Comparison of ENCODE assay signal across 10 mouse cellular contexts in genomic region chr10:99285759-99286158, GRCm38 (mm10). TPM values are rescaled to one million over a fixed set of nuclear protein-coding genes. Genes with fewer than 3 reads are reported as not detected.
DNase-seq lines count a peak whose midpoint lies in the region; ATAC-seq and TF ChIP-seq lines count a peak whose summit lies in the region.
"Had no signal": no experiment of that assay in that cellular context is flagged by ENCODE, and none has a peak within 500 bp of the region (broad histone marks: within the 10 kb centered on the region; RNA-seq: fewer than 3 reads in every experiment).

No protein-coding gene starts in this region.

- no peaks in the 10 kb centered on the region for H3K9me3 ChIP-seq in heart, embryonic 15.5 days (replicated peaks)
- H3K9me3 ChIP-seq in limb, embryonic 12.5 days: no peaks in the 10 kb centered on the region
- H3K9me3 ChIP-seq: stomach, embryonic 15.5 days had no signal

- H3K9ac ChIP-seq in heart, embryonic 15.5 days: no peak overlapping the region
- H3K9ac ChIP-seq in limb, embryonic 12.5 days (replicated peaks): no peak overlapping the region
- H3K9ac ChIP-seq: stomach, embryonic 15.5 days had no signal

- TF ChIP-seq CTCF in left cerebral cortex, adult 2 months (IDR thresholded peaks at IDR 0.05): no peak
- TF ChIP-seq CTCF in cortical plate, adult 2 months (IDR thresholded peaks at IDR 0.05; ENCODE audit: extremely low read depth, insufficient read depth, low read length): no peak

- no peaks in the 10 kb centered on the region for H3K27me3 ChIP-seq in heart, embryonic 15.5 days
- H3K27me3 ChIP-seq in limb, embryonic 12.5 days: peaks cover 6% of the 10 kb centered on the region; the same call in 1 of the 2 replicates
- H3K27me3 ChIP-seq: stomach, embryonic 15.5 days had no signal

- intact Hi-C loops in left cerebral cortex, adult 2 months (cut with DNase I): loop anchor here (1.0 to 5.0 kb wide), 2 partner anchors 24 to 37 kb away; no protein-coding TSS in a partner anchor
- intact Hi-C loops in left cerebral cortex, postnatal 4 days (cut with DNase I): no loop called here

- H3K27ac ChIP-seq in left cerebral cortex, adult 2 months: peak overlapping the region; percentile 68
- H3K27ac ChIP-seq in cortical plate, adult 2 months (ENCODE audit: insufficient read depth, low read length): peak overlapping the region; percentile 67
- H3K27ac ChIP-seq in heart, embryonic 15.5 days: peak overlapping the region; percentile 82
- H3K27ac ChIP-seq in limb, embryonic 12.5 days: no peak overlapping the region
- H3K27ac ChIP-seq: stomach, embryonic 15.5 days had no signal

- TF ChIP-seq POLR2A in cortical plate, adult 2 months (IDR thresholded peaks at IDR 0.05; ENCODE audit: extremely low read depth, insufficient read depth, low read length): no peak

- no peak for DNase-seq in left cerebral cortex, adult 2 months (ENCODE audit: extremely low spot score in 1 of 2, low spot score in 2 of 2)
- no peak for DNase-seq in left cerebral cortex, postnatal 4 days
- no peak for DNase-seq in gastrocnemius, postnatal 10 days
- no peak for DNase-seq in urinary bladder, postnatal 25 days (ENCODE audit: low spot score)
- DNase-seq: cerebellum, postnatal 36 days had no signal

- WGBS in heart, embryonic 15.5 days: 15% methylated on average over 8 of the region's 8 CpGs
- WGBS in limb, embryonic 12.5 days: 10% methylated on average over 8 of the region's 8 CpGs

- H3K36me3 ChIP-seq in heart, embryonic 15.5 days: no peaks in the 10 kb centered on the region
- no peaks in the 10 kb centered on the region for H3K36me3 ChIP-seq in limb, embryonic 12.5 days
- H3K36me3 ChIP-seq: stomach, embryonic 15.5 days had no signal

- peaks cover 4% of the 10 kb centered on the region for H3K4me1 ChIP-seq in cortical plate, adult 2 months (ENCODE audit: control insufficient read depth, insufficient read depth, low read length)
- H3K4me1 ChIP-seq in heart, embryonic 15.5 days (replicated peaks): peaks cover 40% of the 10 kb centered on the region
- peaks cover 24% of the 10 kb centered on the region for H3K4me1 ChIP-seq in limb, embryonic 12.5 days (replicated peaks)

- no peak overlapping the region for H3K4me3 ChIP-seq in left cerebral cortex, adult 2 months
- no peak overlapping the region for H3K4me3 ChIP-seq in cortical plate, adult 2 months (ENCODE audit: insufficient read depth, low read length)
- no peak overlapping the region for H3K4me3 ChIP-seq in heart, embryonic 15.5 days
- no peak overlapping the region for H3K4me3 ChIP-seq in limb, embryonic 12.5 days (replicated peaks)
- H3K4me3 ChIP-seq: stomach, embryonic 15.5 days had no signal

- no peak; the same call in 1 of the 2 replicates for ATAC-seq in heart, embryonic 15.5 days (replicated peaks; ENCODE audit: insufficient number of reproducible peaks, insufficient read depth, low FRiP score, low read depth)
- ATAC-seq in limb, embryonic 12.5 days (ENCODE audit: insufficient number of reproducible peaks, insufficient read depth, low FRiP score, low TSS enrichment, low read depth): no peak
- ATAC-seq: intestine, postnatal 0 days had no signal

- peak overlapping the region; percentile 33; the same call in 1 of the 2 replicates for H3K4me2 ChIP-seq in heart, embryonic 15.5 days
- H3K4me2 ChIP-seq in limb, embryonic 12.5 days: peak overlapping the region; percentile 6; the same call in 1 of the 2 replicates
- H3K4me2 ChIP-seq: stomach, embryonic 15.5 days had no signal

RNA-seq across cellular contexts. Expression of gene Dusp6, which starts 22.7 kb away (rescaled TPM):
- total RNA-seq in left cerebral cortex, adult 2 months (2021): 100 to 1,000 TPM; 101 to 116 TPM
- total RNA-seq in left cerebral cortex, postnatal 4 days (2021): 10 to 100 TPM; 52.6 to 53.1 TPM
- 69.9 and 75.8 TPM in 2 replicates for polyA plus RNA-seq in cortical plate, adult 2 months (2012; rRNA removed)
- polyA plus RNA-seq in heart, embryonic 15.5 days (2015; fragmentation: Nextera tagmentation; extraction: Ambion mirVana): 34.9 and 40.4 TPM in 2 replicates
- polyA plus RNA-seq in limb, embryonic 12.5 days (2016; fragmentation: Nextera tagmentation; extraction: Ambion mirVana): 117 and 122 TPM in 2 replicates
- total RNA-seq in gastrocnemius, postnatal 10 days (2021): 10 to 100 TPM; 30.9 to 39.0 TPM
